Mouse (Mus musculus): Measurements from ENCODE around the gene Scube2. TPM values are rescaled to one million over a fixed set of nuclear protein-coding genes. Genes with fewer than 3 reads are reported as not detected.

Scube2 gene
- polyA plus RNA-seq, 1 experiment from 2014 or later: 3.2 TPM

- DNase-seq (ENCODE audit: low spot score): peak; percentile 87
- Histone ChIP-seq H3K27ac (ENCODE audit: low read depth, low read length) (peak within 1 kb of the TSS; percentile 56), H3K4me2 (replicated peaks; ENCODE audit: low read depth, low read length) (peak within 1 kb of the TSS; percentile 71), H3K4me3 (ENCODE audit: low read depth, low read length) (peak within 1 kb of the TSS; percentile 76), H3K36me3 (ENCODE audit: control insufficient read depth, insufficient read depth, low read length) (no peaks in the 10 kb centered on the region), H3K27me3 (ENCODE audit: control insufficient read depth, insufficient read depth, low read length) (no peaks in the 10 kb centered on the region), H3K4me1 (replicated peaks; ENCODE audit: control insufficient read depth, insufficient read depth, low read length) (no peaks in the 10 kb centered on the region), H3K9ac (ENCODE audit: low read depth, low read length) (peak within 1 kb of the TSS; percentile 95), H3K9me3 (ENCODE audit: control insufficient read depth, low read length) (no peaks in the 10 kb centered on the region)
- under 1% methylated on average over 61 of the region's 74 CpGs for WGBS
- ATAC-seq (ENCODE audit: low FRiP score): peak; percentile 92
These were observed 113.2 kb downstream of the Scube2 start, which contains the start of gene Tmem9b for GRCm38 (mm10) chr7:109752008-109752925. Tmem9b (minus strand) TSS chr7:109752875.

DNA sequence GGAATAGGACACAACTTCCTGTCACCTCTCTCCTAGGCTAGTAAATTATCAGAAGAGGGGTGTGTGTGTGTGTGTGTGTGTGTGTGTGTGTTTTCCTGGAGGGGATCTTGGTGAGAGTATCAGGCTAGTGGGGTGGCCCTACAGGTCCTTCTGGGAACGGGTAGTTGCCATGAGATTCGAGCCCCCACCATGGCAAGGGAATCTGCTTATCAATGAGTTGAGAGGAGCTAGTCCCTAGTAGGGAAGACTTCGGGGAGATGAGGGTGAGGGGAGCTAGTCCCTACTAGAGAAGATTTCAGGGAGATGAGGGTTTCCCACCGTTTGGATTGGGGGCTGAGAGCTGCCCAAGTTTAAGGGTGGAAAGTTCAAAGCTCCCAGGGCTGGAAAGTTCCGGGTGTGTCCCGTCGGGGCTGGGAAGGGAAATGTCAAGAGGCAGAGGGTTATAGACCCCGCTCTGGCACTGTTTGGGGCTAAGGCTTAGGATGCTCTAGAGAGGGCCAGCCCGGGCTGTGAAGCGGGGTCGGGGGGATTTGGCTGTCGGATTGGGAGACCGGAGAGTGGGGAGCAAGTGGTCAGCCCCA is 114.0 kb downstream of the Scube2 start:
- Histone ChIP-seq H3K9ac (ENCODE audit: low read depth, low read length) (peak overlapping the region; percentile 95), H3K27me3 (ENCODE audit: control insufficient read depth, insufficient read depth, low read length) (no peaks in the 10 kb centered on the region), H3K4me2 (replicated peaks; ENCODE audit: low read depth, low read length) (peak overlapping the region; percentile 71), H3K27ac (ENCODE audit: low read depth, low read length) (peak overlapping the region; percentile 56), H3K36me3 (ENCODE audit: control insufficient read depth, insufficient read depth, low read length) (no peaks in the 10 kb centered on the region), H3K4me3 (ENCODE audit: low read depth, low read length) (peak overlapping the region; percentile 76), H3K4me1 (replicated peaks; ENCODE audit: control insufficient read depth, insufficient read depth, low read length) (no peaks in the 10 kb centered on the region), H3K9me3 (ENCODE audit: control insufficient read depth, low read length) (no peaks in the 10 kb centered on the region)
- peak; percentile 4 for ATAC-seq (ENCODE audit: low FRiP score)
- DNase-seq (ENCODE audit: low spot score): no peak
- WGBS: 2% methylated on average over 13 of the region's 13 CpGs

Other genes starting within 250 kb of the Scube2 start
- gene St5, start 162.1 kb downstream of the Scube2 start, polyA plus RNA-seq (2014; fragmentation: Nextera tagmentation; extraction: Ambion mirVana): 32.5 and 39.7 TPM in 2 replicates
- 19.0 and 22.2 TPM in 2 replicates for gene Akip1, start 162.0 kb downstream of the Scube2 start, polyA plus RNA-seq (2014; fragmentation: Nextera tagmentation; extraction: Ambion mirVana)
- 0.37 and 0.47 TPM in 2 replicates for gene BC051019, start 141.8 kb downstream of the Scube2 start, polyA plus RNA-seq (2014; fragmentation: Nextera tagmentation; extraction: Ambion mirVana)
- gene Ascl3, start 134.0 kb downstream of the Scube2 start, polyA plus RNA-seq (2014; fragmentation: Nextera tagmentation; extraction: Ambion mirVana): not detected in 2 replicates
- 63.2 and 71.2 TPM in 2 replicates for gene Tmem9b, start 112.8 kb downstream of the Scube2 start, polyA plus RNA-seq (2014; fragmentation: Nextera tagmentation; extraction: Ambion mirVana)
- gene Nrip3, start 83.7 kb downstream of the Scube2 start, polyA plus RNA-seq (2014; fragmentation: Nextera tagmentation; extraction: Ambion mirVana): 0.85 and 0.88 TPM in 2 replicates
- 52.5 and 57.3 TPM in 2 replicates for gene Dennd5a, start 94.8 kb upstream of the Scube2 start, polyA plus RNA-seq (2014; fragmentation: Nextera tagmentation; extraction: Ambion mirVana)
- gene Tmem41b, start 121.2 kb upstream of the Scube2 start, polyA plus RNA-seq (2014; fragmentation: Nextera tagmentation; extraction: Ambion mirVana): 78.4 and 84.8 TPM in 2 replicates
- gene Ipo7, start 152.6 kb upstream of the Scube2 start, polyA plus RNA-seq (2014; fragmentation: Nextera tagmentation; extraction: Ambion mirVana): 23.2 and 32.7 TPM in 2 replicates
- 26.2 and 31.8 TPM in 2 replicates for gene Zfp143, start 195.5 kb upstream of the Scube2 start, polyA plus RNA-seq (2014; fragmentation: Nextera tagmentation; extraction: Ambion mirVana)